Mouse (Mus musculus): Measurements from ENCODE around the gene Kmt2c.

Kmt2c gene

GRCm38 (mm10) chr5:25498346-25498820, at the start of gene Kmt2c:
TSS of gene Kmt2c (minus strand) at chr5:25498783.
- peak; percentile 83 for DNase-seq (ENCODE audit: extremely low spot score, low spot score)

- DNase-seq (ENCODE audit: extremely low spot score, low spot score), result no peak
Measured at GRCm38 (mm10) chr5:25546912-25547311, 48.3 kb upstream of the Kmt2c start.

GRCm38 (mm10) chr5:25544566-25544965, 46.0 kb upstream of the Kmt2c start:
- DNase-seq (ENCODE audit: extremely low spot score, low spot score), result no peak

GRCm38 (mm10) chr5:25544061-25544460, 45.5 kb upstream of the Kmt2c start:
- DNase-seq (ENCODE audit: extremely low spot score, low spot score), result no peak

- no peak for DNase-seq (ENCODE audit: extremely low spot score, low spot score)
Measured at GRCm38 (mm10) chr5:25541661-25542060, 43.1 kb upstream of the Kmt2c start.

- no peak for DNase-seq (ENCODE audit: extremely low spot score, low spot score)
Measured at GRCm38 (mm10) chr5:25540921-25541320, 42.3 kb upstream of the Kmt2c start.

GRCm38 (mm10) chr5:25540412-25540811, 41.8 kb upstream of the Kmt2c start:
- no peak for DNase-seq (ENCODE audit: extremely low spot score, low spot score)

GRCm38 (mm10) chr5:25536921-25537409, 38.4 kb upstream of the Kmt2c start:
- DNase-seq (ENCODE audit: extremely low spot score, low spot score), result no peak

GRCm38 (mm10) chr5:25536451-25536850, 37.9 kb upstream of the Kmt2c start:
- DNase-seq (ENCODE audit: extremely low spot score, low spot score), result no peak

- DNase-seq (ENCODE audit: extremely low spot score, low spot score), result no peak
Measured at GRCm38 (mm10) chr5:25535566-25535965, 37.0 kb upstream of the Kmt2c start.

GRCm38 (mm10) chr5:25533298-25533697, 34.7 kb upstream of the Kmt2c start:
- DNase-seq (ENCODE audit: extremely low spot score, low spot score), result no peak

- DNase-seq (ENCODE audit: extremely low spot score, low spot score), result no peak
Measured at GRCm38 (mm10) chr5:25532256-25533147, 33.9 kb upstream of the Kmt2c start.

GRCm38 (mm10) chr5:25530629-25531028, 32.0 kb upstream of the Kmt2c start:
- DNase-seq (ENCODE audit: extremely low spot score, low spot score), result no peak

- DNase-seq (ENCODE audit: extremely low spot score, low spot score), result peak; percentile 100
Measured at GRCm38 (mm10) chr5:25529529-25530421, 31.2 kb upstream of the Kmt2c start.

- DNase-seq (ENCODE audit: extremely low spot score, low spot score), result peak; percentile 16
Measured at GRCm38 (mm10) chr5:25528851-25529528, 30.4 kb upstream of the Kmt2c start.

GRCm38 (mm10) chr5:25527971-25528370, 29.4 kb upstream of the Kmt2c start:
- no peak for DNase-seq (ENCODE audit: extremely low spot score, low spot score)

- DNase-seq (ENCODE audit: extremely low spot score, low spot score), result no peak
Measured at GRCm38 (mm10) chr5:25526926-25527325, 28.3 kb upstream of the Kmt2c start.

GRCm38 (mm10) chr5:25526116-25526515, 27.5 kb upstream of the Kmt2c start:
- DNase-seq (ENCODE audit: extremely low spot score, low spot score), result no peak

GRCm38 (mm10) chr5:25521461-25521860, 22.9 kb upstream of the Kmt2c start:
- DNase-seq (ENCODE audit: extremely low spot score, low spot score), result no peak

- DNase-seq (ENCODE audit: extremely low spot score, low spot score), result no peak
Measured at GRCm38 (mm10) chr5:25519820-25520219, 21.2 kb upstream of the Kmt2c start.

GRCm38 (mm10) chr5:25517550-25517949, 19.0 kb upstream of the Kmt2c start:
- DNase-seq (ENCODE audit: extremely low spot score, low spot score), result no peak
